Mouse (Mus musculus): Measurements from ENCODE around the gene Pard3b.

The Pard3b gene

DNA sequence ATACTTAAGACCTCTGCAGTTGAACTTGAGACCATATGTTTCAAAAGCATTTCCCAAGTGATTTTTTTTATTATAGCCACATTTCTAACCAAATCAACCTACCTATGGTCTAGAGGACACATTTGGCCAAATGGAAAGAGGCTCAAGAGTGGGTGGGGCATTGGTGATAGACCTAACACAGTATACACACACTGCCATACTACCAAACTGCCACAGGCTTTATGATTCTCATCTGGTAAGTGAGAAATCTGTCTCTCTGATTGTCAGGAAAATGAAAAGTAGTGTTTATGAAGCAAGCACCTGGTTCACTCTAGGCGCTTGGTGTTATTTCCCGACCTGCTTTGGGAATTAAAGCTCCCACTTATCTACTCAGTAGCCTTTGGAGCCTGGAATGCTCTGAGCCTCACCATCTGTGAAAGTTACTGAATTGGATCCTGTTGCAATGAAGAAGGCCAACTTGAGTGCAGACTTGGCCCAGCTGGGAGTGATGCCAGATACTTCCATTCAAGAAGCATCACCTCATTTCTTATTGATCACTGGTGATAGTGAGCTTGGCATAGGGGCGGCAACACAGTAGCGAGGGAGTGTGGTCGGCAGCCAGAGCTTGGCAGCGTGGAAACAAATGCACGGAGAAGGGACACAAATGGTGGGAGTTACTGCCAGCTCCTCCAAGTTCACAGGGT is 810.7 kb downstream of the Pard3b start:
- no peak for DNase-seq (ENCODE audit: inconsistent ontology term)

DNA sequence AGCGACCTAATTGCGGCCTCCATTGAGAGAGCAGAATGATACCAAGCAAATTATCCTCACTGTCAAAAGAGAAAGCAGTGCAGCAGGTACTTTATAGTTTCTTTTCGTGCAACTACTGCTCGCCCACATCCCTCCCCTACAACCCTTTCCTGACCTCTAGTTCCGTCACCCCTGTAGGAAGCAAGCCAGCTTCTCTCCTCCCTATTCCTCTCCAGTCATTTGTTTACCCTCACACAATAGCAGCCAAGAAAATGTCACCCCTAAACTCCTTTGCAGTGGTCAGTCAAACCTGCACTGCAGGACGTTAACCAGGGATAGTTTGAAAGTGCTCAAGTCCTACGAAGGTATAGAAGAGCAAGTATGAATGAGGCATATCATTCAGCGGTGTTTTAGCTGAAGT is 826.9 kb downstream of the Pard3b start:
- DNase-seq (ENCODE audit: inconsistent ontology term): no peak

DNA sequence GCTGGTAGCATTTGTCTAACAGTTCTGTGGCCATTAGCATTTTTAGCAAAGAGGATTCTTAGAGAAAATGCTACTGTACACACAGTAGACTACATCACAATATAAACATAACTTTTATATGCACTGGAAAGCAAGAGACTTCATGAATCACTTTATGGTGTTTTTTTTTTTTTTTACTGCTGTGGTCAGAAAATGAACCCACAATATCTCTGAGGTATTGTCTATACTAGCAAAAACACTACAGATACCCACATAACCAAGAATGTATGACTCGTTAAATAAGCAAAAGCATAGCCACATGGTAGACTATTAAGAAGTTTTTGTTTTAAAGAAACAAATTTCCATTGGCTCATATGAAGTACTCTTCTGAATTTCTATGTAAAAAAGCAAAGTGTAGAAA is 827.9 kb downstream of the Pard3b start:
- peak; percentile 65 for DNase-seq (ENCODE audit: inconsistent ontology term)

DNA sequence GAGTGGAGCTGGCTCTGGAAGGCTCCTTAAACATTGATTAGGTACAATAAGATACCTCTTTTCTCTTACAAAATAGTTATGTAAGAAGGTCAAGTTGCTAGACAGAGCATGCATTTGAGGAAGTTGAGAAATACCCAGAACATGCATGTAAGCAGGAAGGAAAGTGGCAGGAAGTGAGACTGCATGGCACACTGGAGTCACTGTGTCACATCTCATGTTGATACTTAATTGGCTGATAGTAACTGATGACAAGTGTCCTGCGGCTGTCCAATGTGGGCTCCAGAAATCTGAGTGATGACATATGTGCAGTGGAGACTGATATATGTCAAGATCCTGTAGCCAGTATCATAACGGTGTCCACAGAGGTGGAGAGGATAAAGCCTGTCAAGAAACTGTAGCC is 844.4 kb downstream of the Pard3b start:
- no peak for DNase-seq (ENCODE audit: inconsistent ontology term)

DNA sequence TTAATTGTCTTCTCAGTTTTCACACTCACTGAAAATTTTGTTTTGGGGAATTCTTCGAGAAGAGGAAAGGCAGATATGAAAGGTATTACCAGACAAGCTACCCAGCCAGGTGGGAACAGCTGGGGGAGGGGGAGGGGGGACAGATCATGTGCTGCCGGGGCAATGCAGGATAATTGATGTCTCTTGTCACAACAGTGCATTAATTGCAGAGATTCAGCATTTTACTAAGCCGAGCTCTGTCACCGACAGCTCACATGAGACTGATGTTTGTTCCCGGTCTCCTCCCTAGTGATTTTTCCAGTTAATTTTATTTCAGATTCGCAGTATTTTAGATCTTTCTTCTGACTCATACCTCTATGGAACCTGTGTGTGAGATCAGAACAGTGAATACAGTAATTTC is 850.2 kb downstream of the Pard3b start:
- DNase-seq (ENCODE audit: inconsistent ontology term): no peak

DNA sequence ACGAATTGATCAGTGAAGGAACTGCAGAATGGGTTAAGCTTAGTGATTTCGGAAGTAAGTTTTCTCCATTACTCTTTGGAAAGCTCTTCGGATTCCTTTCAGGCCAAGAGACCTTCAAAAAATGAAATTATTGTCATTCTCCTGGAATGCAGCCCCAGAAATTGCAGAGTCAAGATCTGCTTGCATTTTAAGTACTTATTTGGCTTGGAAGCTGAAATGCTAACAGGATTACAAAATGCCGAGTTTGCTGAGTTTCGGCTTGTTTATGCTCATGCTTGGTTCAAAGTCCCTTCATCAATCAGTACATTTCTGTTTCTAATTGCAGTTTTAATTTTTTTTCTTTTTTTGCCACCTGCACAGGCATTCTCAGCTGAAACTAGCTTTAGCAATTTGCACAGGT is 860.5 kb downstream of the Pard3b start:
- DNase-seq (ENCODE audit: inconsistent ontology term): no peak

DNA sequence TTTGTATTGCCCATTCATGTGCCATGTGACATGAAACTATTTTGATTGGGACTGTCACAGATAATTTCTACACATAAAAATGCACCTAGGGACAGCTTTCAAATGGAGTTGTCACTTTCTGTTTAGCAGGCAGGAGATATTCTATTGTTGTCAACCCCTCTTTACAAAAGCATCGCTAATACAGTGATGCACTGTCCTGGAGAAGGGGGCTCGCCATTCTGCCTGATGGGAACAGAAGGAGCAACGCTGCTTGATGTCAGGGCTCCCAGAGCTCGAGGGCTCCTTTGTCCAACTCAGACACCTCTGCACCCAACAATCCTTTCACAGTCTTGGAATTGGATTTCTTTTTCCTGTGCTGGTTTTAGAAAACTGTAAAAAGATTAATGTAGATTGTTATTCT is 871.9 kb downstream of the Pard3b start:
- no peak for DNase-seq (ENCODE audit: inconsistent ontology term)

DNA sequence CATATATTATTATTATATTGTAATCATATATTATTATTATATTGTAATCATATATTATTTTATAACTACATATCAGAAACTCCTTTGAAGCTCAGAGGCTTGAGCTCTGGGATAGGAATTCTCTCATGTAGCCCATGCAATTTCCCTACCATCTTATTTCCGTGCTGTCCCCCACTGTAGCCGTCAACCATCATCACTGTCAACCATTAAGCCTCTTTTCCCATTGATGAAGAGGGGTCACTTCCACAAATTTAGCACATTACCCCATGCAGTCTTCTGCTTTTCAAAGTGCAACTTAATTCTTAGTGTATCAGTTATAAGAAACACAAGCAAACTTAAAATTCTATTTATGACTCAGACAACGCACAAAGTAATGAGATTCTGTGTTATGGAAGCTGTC is 873.1 kb downstream of the Pard3b start:
- no peak for DNase-seq (ENCODE audit: inconsistent ontology term)

DNA sequence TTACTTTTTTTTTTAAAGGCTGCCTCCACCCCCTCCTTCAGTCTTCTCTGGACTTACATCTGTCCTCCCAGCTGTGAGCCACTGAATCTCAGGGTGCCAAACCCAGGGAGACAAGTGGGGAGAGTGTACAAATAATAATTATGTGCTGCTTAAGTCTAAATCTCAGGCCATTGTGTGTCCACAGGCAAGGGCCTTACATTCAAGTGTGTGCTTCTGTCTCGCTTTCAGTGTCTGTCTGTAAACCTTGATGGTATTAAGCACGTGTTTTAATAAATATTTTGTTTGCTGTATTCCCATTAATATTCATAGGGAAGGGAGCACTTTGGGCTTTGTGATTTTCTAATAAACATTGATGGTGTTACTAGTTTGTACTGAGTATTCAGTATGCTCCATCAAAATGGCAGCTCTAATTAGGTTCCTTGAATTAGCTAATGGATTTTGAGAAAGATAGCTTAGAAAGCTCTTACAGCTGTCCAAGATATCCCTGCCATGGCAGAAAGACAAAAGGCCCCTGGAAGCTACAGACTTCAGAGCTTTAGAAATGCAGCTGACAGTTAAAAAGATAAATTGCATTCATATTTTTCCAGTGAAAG is 880.1 kb downstream of the Pard3b start:
- DNase-seq (ENCODE audit: inconsistent ontology term): no peak

DNA sequence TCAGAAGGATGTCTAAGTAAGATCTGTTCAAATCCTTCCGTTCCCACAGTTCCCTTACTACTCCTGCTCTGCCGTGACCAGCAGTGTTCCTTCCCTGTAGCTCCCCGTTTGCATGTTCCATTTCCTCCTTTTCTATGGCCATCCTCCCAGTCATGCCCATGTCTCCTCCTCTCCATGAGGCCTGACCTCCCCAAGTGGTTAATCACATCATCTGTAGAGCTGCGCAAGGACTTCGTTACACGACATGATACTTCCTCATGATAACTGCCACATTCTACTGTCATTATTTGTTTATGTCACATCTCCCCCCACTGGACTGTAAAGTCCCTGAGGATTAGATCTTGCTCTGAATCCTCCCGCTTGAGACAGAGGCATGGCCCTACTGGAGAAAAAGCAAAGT is 882.7 kb downstream of the Pard3b start:
- no peak for DNase-seq (ENCODE audit: inconsistent ontology term)

DNA sequence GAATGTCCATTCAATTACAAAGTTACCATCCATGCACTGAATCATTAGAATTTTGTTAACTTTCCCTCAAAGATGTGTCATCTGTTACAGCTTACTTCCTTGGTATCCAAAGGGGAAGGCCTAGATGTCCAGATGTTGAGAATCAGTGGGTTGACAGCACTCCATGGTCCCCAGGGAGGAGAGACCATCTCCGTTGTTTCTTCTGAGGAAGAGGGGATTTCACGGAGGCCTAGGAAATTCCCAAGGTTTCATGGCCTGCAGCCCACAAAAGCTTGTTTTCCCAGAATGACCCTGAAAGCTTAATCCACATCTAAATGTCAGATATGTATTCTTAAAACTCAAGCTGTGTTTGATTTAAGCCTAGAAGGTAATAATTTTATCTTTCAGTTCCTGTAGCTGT is 884.1 kb downstream of the Pard3b start:
- no peak for DNase-seq (ENCODE audit: inconsistent ontology term)

DNA sequence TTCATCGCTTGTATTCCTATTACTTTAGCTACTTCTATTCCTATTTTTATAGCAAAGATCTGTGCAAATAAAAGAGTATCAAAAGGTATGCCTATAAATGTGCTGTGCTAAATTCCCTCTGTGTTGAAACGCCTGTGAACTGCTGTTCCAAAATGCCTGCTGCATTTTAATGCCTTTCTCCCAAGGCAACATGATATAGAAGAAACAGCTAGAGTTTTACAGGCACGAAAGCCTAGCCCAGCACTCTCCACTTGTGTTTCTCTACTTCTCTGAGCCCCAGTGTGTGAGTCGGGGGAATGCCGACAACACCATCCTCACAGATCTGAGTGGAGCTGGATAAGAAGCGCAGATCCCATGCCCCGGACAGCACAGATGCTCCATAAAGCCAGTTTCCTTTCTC is 889.2 kb downstream of the Pard3b start:
- DNase-seq (ENCODE audit: inconsistent ontology term): no peak

DNA sequence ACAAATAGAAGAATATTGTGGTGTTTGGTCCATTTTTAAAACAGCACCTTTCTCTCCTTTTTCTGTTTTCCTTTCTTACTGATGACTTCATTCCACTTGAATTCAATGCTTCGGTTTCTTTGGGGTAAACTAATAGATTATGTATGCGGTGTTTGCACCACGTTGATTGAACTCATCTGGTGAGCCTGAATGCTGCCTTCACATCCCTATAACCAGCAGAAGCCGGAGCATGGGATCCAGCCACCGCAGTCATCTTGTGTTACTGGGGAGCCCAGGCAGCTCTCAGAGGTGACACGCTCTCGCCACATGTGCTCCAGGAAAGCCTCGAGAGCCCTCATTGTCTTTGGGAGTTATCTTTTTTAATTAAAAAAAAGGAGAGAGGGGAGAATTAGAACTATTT is 891.3 kb downstream of the Pard3b start:
- DNase-seq (ENCODE audit: inconsistent ontology term): no peak

DNA sequence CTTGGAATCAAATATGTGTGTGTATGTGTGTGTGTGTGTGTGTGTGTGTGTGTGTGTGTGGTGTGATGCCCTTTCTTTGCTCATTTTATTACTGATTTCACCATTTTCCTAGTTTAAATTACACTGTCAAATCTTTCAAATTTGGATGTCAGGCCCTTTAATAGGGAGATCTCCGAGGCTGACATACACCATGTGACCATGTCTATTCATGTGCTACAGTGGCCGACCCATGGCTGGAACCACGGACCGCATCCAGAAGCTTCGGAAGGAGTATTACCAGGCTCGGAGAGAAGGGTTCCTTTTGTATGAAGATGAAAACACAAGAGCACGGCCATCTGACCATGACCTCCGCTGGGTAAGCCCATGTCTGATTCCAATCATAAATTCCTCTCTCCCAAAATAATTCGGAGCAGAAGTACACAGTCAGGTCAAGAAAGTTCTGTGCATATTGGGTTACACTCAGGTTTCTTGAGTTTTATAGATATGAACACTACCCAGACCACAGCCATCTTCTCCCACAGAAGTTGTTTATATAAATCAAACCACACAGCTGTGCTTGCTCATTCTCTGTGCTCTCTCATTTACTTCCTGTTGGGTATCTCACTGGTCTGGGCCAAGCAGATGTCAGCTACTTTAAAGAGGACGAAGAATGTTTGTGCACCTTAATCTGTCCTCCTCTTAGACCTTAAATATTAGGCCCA is 894.0 kb downstream of the Pard3b start:
- no peak for DNase-seq (ENCODE audit: inconsistent ontology term)

DNA sequence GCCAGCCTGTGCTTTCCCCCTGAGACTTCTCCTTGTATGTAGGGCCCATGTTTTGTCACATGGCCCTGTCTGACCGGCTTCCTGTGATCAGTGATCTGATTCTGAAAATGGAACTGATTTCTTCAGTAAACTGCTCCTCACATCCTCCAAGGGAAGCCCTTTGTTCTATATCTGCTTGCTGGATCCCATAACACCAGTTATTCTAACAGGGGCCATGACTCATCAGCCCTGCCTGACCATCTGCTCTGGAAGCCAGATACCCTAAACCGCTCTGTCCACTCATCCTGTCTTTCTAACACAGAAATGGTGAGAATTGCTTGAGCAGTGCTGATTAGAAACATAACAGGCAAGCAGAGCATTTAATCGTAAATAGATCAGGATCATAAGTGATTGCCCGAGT is 910.3 kb downstream of the Pard3b start:
- DNase-seq (ENCODE audit: inconsistent ontology term): peak; percentile 70

DNA sequence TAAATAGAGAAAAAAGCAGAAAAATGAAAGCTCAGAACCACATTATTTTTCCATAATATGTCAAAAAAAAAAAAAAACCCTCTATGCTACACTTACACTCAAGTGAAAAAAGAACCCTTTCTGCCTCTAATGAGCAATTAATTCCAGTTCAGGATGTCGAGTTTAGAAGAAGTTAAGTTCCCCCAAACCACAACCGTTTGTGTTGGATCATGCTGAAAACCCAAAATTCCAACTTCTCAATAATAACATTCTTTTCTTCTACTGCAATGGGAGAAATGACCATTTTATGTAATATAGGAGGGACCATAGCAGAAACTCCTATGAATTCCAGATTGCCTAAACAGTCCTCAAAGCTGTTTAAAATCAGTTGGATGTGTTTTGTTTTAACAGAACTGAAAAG is 911.9 kb downstream of the Pard3b start:
- DNase-seq (ENCODE audit: inconsistent ontology term): peak; percentile 88

DNA sequence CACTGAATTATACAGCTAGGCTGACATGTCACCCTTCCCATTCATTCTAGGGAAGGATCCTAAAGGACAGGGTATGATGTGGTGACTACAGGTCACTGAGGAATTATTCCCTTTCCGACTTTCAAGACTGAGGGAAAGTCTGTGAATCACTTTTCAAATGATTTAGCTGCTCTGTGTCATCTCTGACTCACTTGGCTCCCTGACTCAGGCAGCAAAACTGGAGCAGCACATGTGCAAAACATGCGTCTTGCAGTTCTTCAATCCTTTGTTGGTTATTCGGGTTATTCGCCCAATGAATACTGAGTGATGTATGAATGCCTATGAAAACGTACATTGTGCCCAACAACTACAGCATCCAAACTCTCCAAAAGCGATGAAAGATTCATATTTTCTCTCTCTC is 912.9 kb downstream of the Pard3b start:
- DNase-seq (ENCODE audit: inconsistent ontology term): peak; percentile 70

DNA sequence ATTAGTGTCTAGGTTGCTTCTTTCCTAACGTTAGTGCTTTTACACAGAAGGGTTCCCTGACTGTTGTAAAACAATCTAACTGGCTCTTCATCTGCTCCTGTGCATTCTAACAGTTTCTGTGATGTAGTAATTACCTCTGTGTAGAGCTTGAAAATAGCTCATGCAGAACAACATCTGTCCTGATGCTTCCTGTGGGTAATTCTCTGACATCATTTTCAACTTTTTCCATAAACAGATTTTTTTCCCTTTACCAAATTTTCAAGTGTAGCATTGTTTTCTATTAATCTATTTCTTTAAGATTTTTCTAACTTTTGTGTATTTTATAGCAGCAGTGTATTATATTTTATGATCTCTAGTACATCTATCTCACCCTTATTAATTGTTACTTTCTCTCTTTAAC is 917.2 kb downstream of the Pard3b start:
- DNase-seq (ENCODE audit: inconsistent ontology term): no peak

DNA sequence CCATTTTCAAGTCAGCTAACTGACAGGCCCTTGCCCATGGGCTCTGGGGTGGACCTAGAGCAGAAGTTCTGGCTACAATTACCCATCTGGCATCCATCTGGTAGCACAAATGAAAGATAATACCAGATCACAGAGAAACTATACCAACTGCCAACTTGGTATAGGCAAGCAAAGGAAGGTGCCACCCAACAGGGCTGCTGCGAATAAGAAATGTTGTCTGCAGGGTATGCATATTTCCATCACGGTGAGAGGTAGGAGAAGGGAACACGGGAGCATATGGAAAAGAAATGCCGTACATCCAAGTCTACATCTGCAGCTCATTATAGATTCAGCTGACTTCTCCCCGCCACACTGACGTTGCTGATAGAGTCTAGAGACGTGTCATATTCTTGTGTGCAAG is 924.4 kb downstream of the Pard3b start:
- DNase-seq (ENCODE audit: inconsistent ontology term): no peak

DNA sequence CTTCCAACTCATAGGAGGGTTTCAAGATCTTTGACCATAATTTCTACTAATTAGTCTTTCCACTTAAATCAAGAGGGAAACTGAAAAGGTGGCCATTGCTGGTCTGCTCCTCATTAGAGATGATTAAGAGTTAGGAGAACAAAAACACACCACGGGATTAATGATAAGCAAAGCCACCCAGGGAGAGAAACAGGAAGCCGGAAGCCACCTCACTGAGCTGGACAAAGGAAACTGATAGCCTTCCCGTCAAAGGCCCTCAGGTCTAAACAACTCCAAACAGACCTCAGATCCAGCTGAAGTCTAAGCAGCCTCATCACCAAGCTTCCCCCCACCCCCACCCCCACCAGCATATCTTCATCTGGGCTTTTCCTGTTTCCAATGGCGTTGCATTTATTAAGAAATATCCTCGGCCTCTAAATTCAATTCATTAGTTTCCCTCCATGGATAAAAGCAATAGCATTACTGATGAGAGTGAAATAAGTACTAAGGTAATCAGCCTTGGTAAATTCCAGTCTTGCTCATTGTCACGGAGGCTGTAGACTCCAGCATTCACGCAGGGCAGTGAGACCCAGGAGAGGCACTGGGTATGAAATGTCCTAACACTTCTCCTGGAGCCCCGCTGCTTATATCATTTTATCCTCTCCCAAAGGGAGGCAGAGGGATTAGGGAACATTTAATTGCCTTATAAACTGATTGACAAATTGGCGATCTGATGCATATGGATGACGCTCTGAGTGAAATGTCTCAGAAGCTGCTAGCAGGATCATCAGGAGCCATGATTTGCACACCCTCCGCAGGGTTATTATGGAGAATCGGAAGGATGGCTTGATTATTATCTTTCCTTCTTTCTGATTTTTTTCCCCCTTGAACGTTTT is 925.9 kb downstream of the Pard3b start:
- peak; percentile 45 for DNase-seq (ENCODE audit: inconsistent ontology term)

DNA sequence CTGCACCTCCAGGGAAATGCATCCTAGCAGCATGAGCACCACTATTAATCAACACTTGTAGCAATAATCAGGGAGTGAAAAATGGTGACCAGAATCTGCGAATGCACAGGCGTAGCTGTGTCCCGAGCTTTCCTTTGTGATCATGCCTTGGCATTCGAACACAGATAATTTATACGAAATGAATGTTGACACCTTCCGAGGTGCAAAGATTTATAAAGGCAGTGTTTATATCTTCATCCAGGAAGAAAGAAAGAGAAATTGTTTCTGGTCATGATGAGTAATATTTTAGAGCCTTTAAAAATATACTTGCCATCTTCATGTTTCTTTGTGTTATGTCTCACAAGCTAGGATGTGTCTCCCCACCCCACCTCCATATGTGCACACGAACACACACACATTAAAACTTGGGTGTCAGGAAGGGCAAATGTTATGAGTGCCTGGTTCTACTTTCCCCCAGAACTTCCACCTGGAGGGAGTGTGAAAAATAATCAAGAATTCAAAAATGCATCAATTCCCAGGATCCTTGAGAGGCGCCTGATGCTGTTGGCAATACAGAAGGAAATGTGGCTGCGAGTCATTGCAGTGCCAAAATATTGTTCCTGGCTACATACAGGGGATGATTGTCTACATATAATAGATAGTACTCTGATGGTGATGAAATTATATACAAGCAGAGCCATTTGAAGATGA is 926.6 kb downstream of the Pard3b start:
- DNase-seq (ENCODE audit: inconsistent ontology term): peak; percentile 14

DNA sequence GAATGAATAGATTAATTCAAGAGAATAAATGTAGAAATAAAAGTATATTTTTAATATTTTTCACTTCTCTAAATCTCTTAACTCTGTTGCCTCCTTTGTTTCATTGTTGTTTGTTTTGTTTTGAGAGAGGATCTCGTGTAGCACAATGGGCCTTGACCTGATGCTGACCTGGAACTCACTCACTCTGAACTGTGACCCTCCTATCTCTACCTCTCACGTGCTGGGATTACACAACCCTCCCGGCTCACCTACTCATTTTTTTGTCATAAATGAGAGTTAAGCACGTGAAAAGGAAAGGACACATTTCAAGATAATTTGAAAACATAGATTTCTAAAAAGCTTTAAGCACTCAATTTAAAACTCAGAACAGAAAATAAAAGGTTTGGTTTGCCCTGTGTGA is 928.0 kb downstream of the Pard3b start:
- DNase-seq (ENCODE audit: inconsistent ontology term): no peak

Measured in Muller cell, postnatal 12 days (primary cell).